Mouse (Mus musculus) intestine, embryonic 14.5 days (tissue): ENCODE data around the gene Myom3. TPM values are rescaled to one million over a fixed set of nuclear protein-coding genes. Genes with fewer than 3 reads are reported as not detected.
A peak's percentile ranks its signal among the peaks of the same experiment; 100 is the strongest.

Source experiments
- ATAC-seq: fragments of 200-750 bp; cut with Nextera tagmentation; replicated peaks from 2 replicates; pipeline ENCODE4 v1.8.0; 2017; ENCODE audit warnings: low read depth, moderate number of reproducible peaks, moderate TSS enrichment, moderate library complexity; ENCODE audit not compliant: low FRiP score, low TSS enrichment
- DNase-seq: peaks from one replicate; pipeline ENCODE4 v3.0.0-alpha.2; 2018; ENCODE audit warnings: low spot score
- H3K27ac ChIP-seq: fragments of 300-500 bp; sonication (generic); 2 replicates; pipeline ENCODE4 v1.5.1; 2014; ENCODE audit warnings: low read depth, mild to moderate bottlenecking, control low read depth
- H3K27me3 ChIP-seq: fragments of 300-500 bp; sonication (generic); replicated peaks from 2 replicates; pipeline ENCODE4 v1.6.1; 2014; ENCODE audit warnings: low read length, control low read depth; ENCODE audit not compliant: control insufficient read depth, insufficient read depth
- H3K36me3 ChIP-seq: fragments of 300-500 bp; sonication (generic); 2 replicates; pipeline ENCODE4 v1.6.1; 2014; ENCODE audit warnings: low read length, control low read depth; ENCODE audit not compliant: control insufficient read depth, insufficient read depth
- H3K4me1 ChIP-seq: fragments of 300-500 bp; sonication (generic); replicated peaks from 2 replicates; pipeline ENCODE4 v1.6.1; 2014; ENCODE audit warnings: low read length, control low read depth, mixed read lengths; ENCODE audit not compliant: control insufficient read depth, insufficient read depth
- H3K4me2 ChIP-seq: fragments of 300-500 bp; sonication (generic); 2 replicates; pipeline ENCODE4 v1.6.1; 2014; ENCODE audit warnings: low read length
- H3K4me3 ChIP-seq: fragments of 300-500 bp; sonication (generic); 2 replicates; pipeline ENCODE4 v1.5.1; 2014; ENCODE audit warnings: low read depth, low read length, control low read depth, mixed read lengths
- H3K9ac ChIP-seq: fragments of 300-500 bp; sonication (generic); 2 replicates; pipeline ENCODE4 v1.6.1; 2014; ENCODE audit warnings: mild to moderate bottlenecking, low read length
- H3K9me3 ChIP-seq: fragments of 300-500 bp; sonication (generic); 2 replicates; pipeline ENCODE4 v1.6.1; 2016; ENCODE audit warnings: low read length, control low read depth; ENCODE audit not compliant: control insufficient read depth
- WGBS: fragments of 180-500 bp; shearing (Covaris S2); extraction: QIAGEN DNeasy Blood & Tissue Kit; methylation state at CpG from one replicate; pipeline ENCODE4 v1.1.7; 2014; 5-methylcytosine and 5-hydroxymethylcytosine counted together
- polyA plus RNA-seq: library from polyadenylated mRNA; unstranded; fragments of >200 nt; fragmentation: Nextera tagmentation; extraction: Ambion mirVana; gene quantifications from 2 replicates; pipeline ENCODE4 v1.2.1, GENCODE M21; 2014

Myom3 gene
- polyA plus RNA-seq, 1 experiment from 2014 or later, result 0.51 TPM

GRCm38 (mm10) chr4:135797931-135798330 lies 38.4 kb downstream of the Myom3 start:
- no peaks in the 10 kb centered on the region for H3K36me3 ChIP-seq
- 26% methylated on average over 11 of the region's 11 CpGs for WGBS
- no peak overlapping the region for H3K9ac ChIP-seq
- 0 out of 2 replicates have a peak, but pooled peaks cover 2% of the 10 kb centered on the region for H3K9me3 ChIP-seq
- H3K27me3 ChIP-seq, result no peaks in the 10 kb centered on the region
- H3K4me3 ChIP-seq, result no peak overlapping the region
- ATAC-seq, result no peak; the same call in 1 of the 2 replicates
- DNase-seq, result peak; percentile 56
- no peak overlapping the region for H3K27ac ChIP-seq
- 0 out of 2 replicates have a peak, but pooled peaks cover 7% of the 10 kb centered on the region for H3K4me1 ChIP-seq
- H3K4me2 ChIP-seq, result peak overlapping the region; percentile 25; the same call in 1 of the 2 replicates

GRCm38 (mm10) chr4:135801543-135801942 lies 42.0 kb downstream of the Myom3 start:
- no peaks in the 10 kb centered on the region for H3K36me3 ChIP-seq
- no peak overlapping the region for H3K9ac ChIP-seq
- 0 out of 2 replicates have a peak, but pooled peaks cover 7% of the 10 kb centered on the region for H3K4me1 ChIP-seq
- H3K4me2 ChIP-seq, result no peak overlapping the region
- H3K4me3 ChIP-seq, result no peak overlapping the region
- ATAC-seq (0 out of 2 replicates have a peak, but pooled peaks have one; percentile 44), DNase-seq (peak; percentile 97)
- WGBS, result 15% methylated on average over 8 of the region's 8 CpGs
- H3K9me3 ChIP-seq, result 0 out of 2 replicates have a peak, but pooled peaks cover 2% of the 10 kb centered on the region
- no peaks in the 10 kb centered on the region for H3K27me3 ChIP-seq
- H3K27ac ChIP-seq, result no peak overlapping the region

GRCm38 (mm10) chr4:135803299-135803698 lies 43.8 kb downstream of the Myom3 start:
- 51% methylated on average over 4 of the region's 4 CpGs for WGBS
- Histone ChIP-seq H3K36me3 (no peaks in the 10 kb centered on the region), H3K9me3 (0 out of 2 replicates have a peak, but pooled peaks cover 2% of the 10 kb centered on the region), H3K4me3 (no peak overlapping the region), H3K4me1 (0 out of 2 replicates have a peak, but pooled peaks cover 1% of the 10 kb centered on the region), H3K27ac (no peak overlapping the region), H3K4me2 (no peak overlapping the region), H3K9ac (no peak overlapping the region), H3K27me3 (no peaks in the 10 kb centered on the region)
- DNase-seq, result no peak
- ATAC-seq, result no peak

GRCm38 (mm10) chr4:135804169-135804568 lies 44.7 kb downstream of the Myom3 start:
- Histone ChIP-seq H3K36me3 (no peaks in the 10 kb centered on the region), H3K27me3 (no peaks in the 10 kb centered on the region), H3K27ac (no peak overlapping the region), H3K9me3 (0 out of 2 replicates have a peak, but pooled peaks cover 2% of the 10 kb centered on the region), H3K9ac (no peak overlapping the region), H3K4me3 (no peak overlapping the region), H3K4me2 (no peak overlapping the region), H3K4me1 (no peaks in the 10 kb centered on the region)
- 86% methylated on average over 5 of the region's 5 CpGs for WGBS
- ATAC-seq (no peak), DNase-seq (no peak)

GRCm38 (mm10) chr4:135814896-135815295 lies 55.4 kb downstream of the Myom3 start:
- Histone ChIP-seq H3K27me3 (no peaks in the 10 kb centered on the region), H3K9ac (no peak overlapping the region), H3K9me3 (no peaks in the 10 kb centered on the region), H3K4me2 (no peak overlapping the region), H3K27ac (no peak overlapping the region), H3K4me3 (no peak overlapping the region), H3K4me1 (no peaks in the 10 kb centered on the region), H3K36me3 (no peaks in the 10 kb centered on the region)
- WGBS, result 76% methylated on average over 7 of the region's 7 CpGs
- ATAC-seq (no peak), DNase-seq (no peak)

GRCm38 (mm10) chr4:135816905-135817622 lies 57.5 kb downstream of the Myom3 start:
- H3K4me1 ChIP-seq, result no peaks in the 10 kb centered on the region
- H3K9ac ChIP-seq, result no peak overlapping the region
- no peaks in the 10 kb centered on the region for H3K36me3 ChIP-seq
- no peak overlapping the region for H3K4me2 ChIP-seq
- ATAC-seq, result no peak
- H3K27me3 ChIP-seq, result no peaks in the 10 kb centered on the region
- peak; percentile 81 for DNase-seq
- WGBS, result 43% methylated on average over 12 of the region's 12 CpGs
- H3K9me3 ChIP-seq, result no peaks in the 10 kb centered on the region
- H3K27ac ChIP-seq, result no peak overlapping the region
- H3K4me3 ChIP-seq, result no peak overlapping the region

GRCm38 (mm10) chr4:135818366-135818765 lies 58.9 kb downstream of the Myom3 start:
- ATAC-seq, result no peak

GRCm38 (mm10) chr4:135819826-135820526 lies 60.5 kb downstream of the Myom3 start:
- ATAC-seq, result no peak
- Histone ChIP-seq H3K4me1 (no peaks in the 10 kb centered on the region), H3K4me2 (no peak overlapping the region), H3K27ac (peak overlapping the region; percentile 65), H3K9me3 (no peaks in the 10 kb centered on the region), H3K36me3 (no peaks in the 10 kb centered on the region), H3K27me3 (no peaks in the 10 kb centered on the region), H3K4me3 (no peak overlapping the region), H3K9ac (no peak overlapping the region)
- WGBS, result 42% methylated on average over 17 of the region's 17 CpGs
- peak; percentile 60 for DNase-seq

More at GRCm38 (mm10) chr4:135818366-135818765, 58.9 kb downstream of the Myom3 start:
- Histone ChIP-seq H3K36me3 (no peaks in the 10 kb centered on the region), H3K4me3 (no peak overlapping the region), H3K4me1 (no peaks in the 10 kb centered on the region), H3K4me2 (no peak overlapping the region), H3K9ac (no peak overlapping the region), H3K27ac (no peak overlapping the region), H3K9me3 (no peaks in the 10 kb centered on the region), H3K27me3 (no peaks in the 10 kb centered on the region)
- DNase-seq, result no peak
- 83% methylated on average over 3 of the region's 3 CpGs for WGBS
